Mouse (Mus musculus): ENCODE results near the gene Cdc42ep4. TPM values are rescaled to one million over a fixed set of nuclear protein-coding genes. Genes with fewer than 3 reads are reported as not detected.

Gene Cdc42ep4
- polyA plus RNA-seq, 1 experiment from 2014 or later = 37.6 TPM

- POLR2A ChIA-PET = interaction anchor here (0.9 to 1.3 kb wide), 2 partner anchors 10 to 30 kb away, joined by 3 to 5 read pairs; no protein-coding TSS in a partner anchor
- peak; percentile 91 for ATAC-seq
- in situ Hi-C loops (cut with MboI; ENCODE audit: low pct_unique_long_range_greater_than_20kb) = no loop called here
These were observed 67.5 kb downstream of the Cdc42ep4 start, which contains the start of the genes Fam104a and D11Wsu47e for GRCm38 (mm10) chr11:113683957-113684706. Gene Fam104a (minus strand): TSS chr11:113684155. Gene D11Wsu47e (plus strand): TSS chr11:113684412.

DNA sequence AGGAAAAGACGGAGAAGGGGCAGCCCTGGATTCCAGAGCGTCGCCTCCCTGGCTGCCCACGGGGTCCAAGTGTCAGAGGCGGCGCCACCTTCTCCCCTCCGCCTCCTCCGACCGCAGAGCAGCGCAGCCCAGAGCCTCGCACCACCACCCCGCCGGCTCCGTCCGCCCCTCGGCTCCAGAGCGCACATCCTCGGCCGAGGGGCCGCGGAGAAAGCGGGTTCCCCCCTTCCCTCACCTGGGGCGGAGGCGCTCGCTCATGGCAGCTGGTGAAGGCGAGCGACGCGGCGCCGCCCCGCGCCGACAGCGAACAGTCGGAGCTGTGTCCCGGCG lies 68.1 kb downstream of the Cdc42ep4 start:
- in situ Hi-C loops (cut with MboI; ENCODE audit: low pct_unique_long_range_greater_than_20kb) = no loop called here
- DNase-seq (ENCODE audit: low read depth, low spot score) = no peak
- no peaks in the 10 kb centered on the region for H3K27me3 ChIP-seq
- POLR2A ChIA-PET = no interaction called here
- ATAC-seq = peak; percentile 52
- CTCF ChIA-PET = no interaction called here
- no peak for TF ChIP-seq CTCF (IDR thresholded peaks at IDR 0.05)

More at GRCm38 (mm10) chr11:113683957-113684706, 67.5 kb downstream of the Cdc42ep4 start, which contains the start of the genes Fam104a and D11Wsu47e:
- no peaks in the 10 kb centered on the region for H3K27me3 ChIP-seq
- CTCF ChIA-PET = no interaction called here
- DNase-seq (ENCODE audit: low read depth, low spot score) = peak; percentile 64
- no peak for TF ChIP-seq CTCF (IDR thresholded peaks at IDR 0.05)

DNA sequence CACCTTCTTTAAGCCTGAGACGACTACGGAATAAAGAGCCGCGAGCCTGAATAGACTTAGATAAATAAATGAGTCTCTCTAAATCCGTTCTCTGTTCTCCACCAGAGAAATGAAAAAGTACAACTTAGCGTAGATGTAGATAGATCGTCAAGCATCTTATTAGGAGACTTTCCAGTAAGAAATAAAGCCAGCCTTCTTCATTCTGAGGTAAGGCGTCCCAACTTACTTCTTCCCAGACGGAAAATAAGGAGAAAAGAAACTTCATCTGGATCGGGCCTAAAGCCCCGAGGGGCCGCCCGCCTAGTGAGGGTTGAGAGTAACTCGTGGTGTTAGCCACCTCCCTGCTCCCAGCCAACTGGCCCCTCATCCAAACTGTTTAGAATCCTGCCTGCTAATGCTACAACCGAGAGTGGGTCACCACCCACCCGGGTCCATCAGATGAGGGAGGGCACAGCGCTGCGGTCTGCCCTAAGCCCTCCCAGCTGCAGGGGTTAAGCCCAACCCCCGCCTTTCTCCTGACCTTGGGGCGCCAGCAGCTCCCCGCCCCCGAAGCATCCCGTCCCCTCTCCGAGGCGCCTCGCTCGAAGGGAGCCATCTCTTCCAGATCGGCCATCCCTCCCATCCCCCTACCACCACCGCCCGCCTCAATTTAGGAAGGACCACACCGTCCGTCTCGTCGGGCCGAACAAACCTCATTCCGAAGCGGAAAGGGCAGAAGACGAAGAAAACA lies 68.6 kb downstream of the Cdc42ep4 start:
- CTCF ChIA-PET = no interaction called here
- DNase-seq (ENCODE audit: low read depth, low spot score) = no peak
- no peaks in the 10 kb centered on the region for H3K27me3 ChIP-seq
- no peak for TF ChIP-seq CTCF (IDR thresholded peaks at IDR 0.05)
- ATAC-seq = peak; percentile 41
- POLR2A ChIA-PET = no interaction called here
- in situ Hi-C loops (cut with MboI; ENCODE audit: low pct_unique_long_range_greater_than_20kb) = no loop called here

- ATAC-seq = no peak
- POLR2A ChIA-PET = no interaction called here
- H3K27me3 ChIP-seq = no peaks in the 10 kb centered on the region
- TF ChIP-seq CTCF (IDR thresholded peaks at IDR 0.05) = no peak
- in situ Hi-C loops (cut with MboI; ENCODE audit: low pct_unique_long_range_greater_than_20kb) = no loop called here
- DNase-seq (ENCODE audit: low read depth, low spot score) = no peak
- CTCF ChIA-PET = interaction anchor here (2.2 kb wide), 1 partner anchor 30 kb away, joined by 6 read pairs; no protein-coding TSS in a partner anchor
These were observed 69.7 kb downstream of the Cdc42ep4 start for GRCm38 (mm10) chr11:113681979-113682378.

GRCm38 (mm10) chr11:113680954-113681353 lies 70.7 kb downstream of the Cdc42ep4 start:
- ChIA-PET CTCF (interaction anchor here (1.2 to 2.2 kb wide), 2 partner anchors 15 to 29 kb away, joined by 6 to 7 read pairs; no protein-coding TSS in a partner anchor), POLR2A (no interaction called here)
- DNase-seq (ENCODE audit: low read depth, low spot score) = no peak
- no peak for TF ChIP-seq CTCF (IDR thresholded peaks at IDR 0.05)
- no peak for ATAC-seq
- in situ Hi-C loops (cut with MboI; ENCODE audit: low pct_unique_long_range_greater_than_20kb) = no loop called here
- H3K27me3 ChIP-seq = no peaks in the 10 kb centered on the region

GRCm38 (mm10) chr11:113678373-113678772 lies 73.3 kb downstream of the Cdc42ep4 start:
- POLR2A ChIA-PET = interaction anchor here (0.8 to 1.0 kb wide), 2 partner anchors 27 to 32 kb away, joined by 3 read pairs; no protein-coding TSS in a partner anchor

DNA sequence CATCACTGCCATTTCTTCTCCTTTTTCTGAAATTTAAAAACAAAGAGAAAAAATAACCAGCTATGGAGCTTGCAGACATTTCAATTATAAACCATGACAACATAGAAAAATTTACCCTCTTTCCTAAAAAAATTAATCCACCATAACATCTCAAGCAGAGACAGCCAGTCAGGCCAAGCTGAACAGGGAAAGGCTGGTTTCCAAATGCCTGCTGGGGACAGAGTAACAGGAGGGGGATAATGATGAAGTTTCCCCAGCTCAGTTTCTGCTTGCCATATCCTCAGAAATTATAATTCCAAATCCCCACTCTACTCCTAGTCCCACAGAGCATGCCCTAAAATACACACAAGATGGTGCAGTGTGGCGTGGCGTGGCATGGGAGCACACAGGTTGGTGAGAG lies 74.3 kb downstream of the Cdc42ep4 start:
- DNase-seq (ENCODE audit: low read depth, low spot score) = no peak
- no peaks in the 10 kb centered on the region for H3K27me3 ChIP-seq
- in situ Hi-C loops (cut with MboI; ENCODE audit: low pct_unique_long_range_greater_than_20kb) = no loop called here
- ChIA-PET POLR2A (interaction anchor here (0.8 kb wide), 1 partner anchor 33 kb away, joined by 3 read pairs; no protein-coding TSS in a partner anchor), CTCF (interaction anchor here (0.9 to 2.3 kb wide), 2 partner anchors 17 to 26 kb away, joined by 3 to 6 read pairs; no protein-coding TSS in a partner anchor)
- no peak for ATAC-seq
- TF ChIP-seq CTCF (IDR thresholded peaks at IDR 0.05) = no peak

More at GRCm38 (mm10) chr11:113678373-113678772, 73.3 kb downstream of the Cdc42ep4 start:
- no peaks in the 10 kb centered on the region for H3K27me3 ChIP-seq
- TF ChIP-seq CTCF (IDR thresholded peaks at IDR 0.05) = no peak
- ATAC-seq (peak; percentile 22), DNase-seq (ENCODE audit: low read depth, low spot score) (no peak)
- CTCF ChIA-PET = interaction anchor here (0.9 to 2.3 kb wide), 5 partner anchors 16 to 133 kb away, joined by 3 to 6 read pairs (median 3); partner anchors contain the start of gene Cog1
- in situ Hi-C loops (cut with MboI; ENCODE audit: low pct_unique_long_range_greater_than_20kb) = no loop called here

Other genes starting within 250 kb of the Cdc42ep4 start
- 2.1 TPM for gene Sstr2, start 132.5 kb downstream of the Cdc42ep4 start, polyA plus RNA-seq (2021)
- 37.7 TPM for gene Cog1, start 102.7 kb downstream of the Cdc42ep4 start, polyA plus RNA-seq (2021)
- gene Slc39a11, start 101.8 kb downstream of the Cdc42ep4 start, polyA plus RNA-seq (2021) = 22.4 TPM
- 46.0 TPM for gene Fam104a, start 67.7 kb downstream of the Cdc42ep4 start, polyA plus RNA-seq (2021)
- 18.3 TPM for gene D11Wsu47e, start 67.5 kb downstream of the Cdc42ep4 start, polyA plus RNA-seq (2021)
- gene Cpsf4l, start 41.9 kb downstream of the Cdc42ep4 start, polyA plus RNA-seq (2021) = 0.27 TPM